Mouse (Mus musculus) hindbrain, embryonic 12.5 days (tissue): ENCODE data around the gene Zbtb3. TPM values are rescaled to one million over a fixed set of nuclear protein-coding genes. Genes with fewer than 3 reads are reported as not detected.

Experiments used
- ATAC-seq: fragments of 200-750 bp; cut with Nextera tagmentation; 2 replicates; pipeline ENCODE4 v1.8.0; 2017; ENCODE audit warnings: moderate TSS enrichment; ENCODE audit not compliant: low FRiP score
- H3K27ac ChIP-seq: fragments of 300-500 bp; sonication (generic); 2 replicates; pipeline ENCODE4 v1.5.1; 2016; ENCODE audit warnings: mild to moderate bottlenecking
- H3K27me3 ChIP-seq: fragments of 300-500 bp; sonication (generic); 2 replicates; pipeline ENCODE4 v1.6.1; 2016; ENCODE audit warnings: mild to moderate bottlenecking
- H3K36me3 ChIP-seq: fragments of 300-500 bp; sonication (generic); 2 replicates; pipeline ENCODE4 v1.6.1; 2016; ENCODE audit warnings: mild to moderate bottlenecking
- H3K4me1 ChIP-seq: fragments of 300-500 bp; sonication (generic); 2 replicates; pipeline ENCODE4 v1.6.1; 2016
- H3K4me2 ChIP-seq: fragments of 300-500 bp; sonication (generic); replicated peaks from 2 replicates; pipeline ENCODE4 v1.6.1; 2016; ENCODE audit warnings: mild to moderate bottlenecking
- H3K4me3 ChIP-seq: fragments of 300-500 bp; sonication (generic); 2 replicates; pipeline ENCODE4 v1.5.1; 2016; ENCODE audit warnings: mild to moderate bottlenecking
- H3K9ac ChIP-seq: fragments of 300-500 bp; sonication (generic); 2 replicates; pipeline ENCODE4 v1.6.1; 2016; ENCODE audit warnings: mild to moderate bottlenecking, moderate library complexity
- H3K9me3 ChIP-seq: fragments of 300-500 bp; sonication (generic); replicated peaks from 2 replicates; pipeline ENCODE4 v1.6.1; 2016; ENCODE audit warnings: mild to moderate bottlenecking
- whole genome bisulfite sequencing: fragments of 180-500 bp; shearing (Covaris S2); methylation state at CpG from one replicate; pipeline ENCODE4 v1.1.7; 2016; 5-methylcytosine and 5-hydroxymethylcytosine counted together
- polyA plus RNA-seq: library from polyadenylated mRNA; unstranded; fragments of >200 nt; fragmentation: Nextera tagmentation; extraction: Ambion mirVana; gene quantifications from 2 replicates; pipeline ENCODE4 v1.2.1, GENCODE M21; 2016

Zbtb3 gene
- polyA plus RNA-seq, 1 experiment from 2014 or later = 7.4 TPM

GRCm38 (mm10) chr19:8774086-8774835, 28.1 kb upstream of the Zbtb3 start, which contains the start of gene Tmem179b:
TSS of gene Tmem179b (minus strand) at chr19:8774467.
- Histone ChIP-seq H3K4me2 (peak within 1 kb of the TSS; percentile 98), H3K36me3 (peaks cover 29% of the 10 kb centered on the region), H3K4me3 (peak within 1 kb of the TSS; percentile 75), H3K27ac (peak within 1 kb of the TSS; percentile 99), H3K27me3 (no peaks in the 10 kb centered on the region), H3K9ac (peak within 1 kb of the TSS; percentile 94), H3K9me3 (no peaks in the 10 kb centered on the region), H3K4me1 (peaks cover 32% of the 10 kb centered on the region)
- ATAC-seq = peak; percentile 94
- under 1% methylated on average over 68 of the region's 68 CpGs for WGBS

GRCm38 (mm10) chr19:8774951-8775421, 27.4 kb upstream of the Zbtb3 start:
- peaks cover 29% of the 10 kb centered on the region for H3K36me3 ChIP-seq
- WGBS = 7% methylated on average over 19 of the region's 20 CpGs
- no peaks in the 10 kb centered on the region for H3K9me3 ChIP-seq
- H3K27me3 ChIP-seq = no peaks in the 10 kb centered on the region
- ATAC-seq = peak; percentile 43
- H3K4me2 ChIP-seq = peak overlapping the region; percentile 98
- H3K4me1 ChIP-seq = peaks cover 32% of the 10 kb centered on the region
- peak overlapping the region; percentile 94 for H3K9ac ChIP-seq
- H3K4me3 ChIP-seq = peak overlapping the region; percentile 75
- peak overlapping the region; percentile 99 for H3K27ac ChIP-seq

GRCm38 (mm10) chr19:8786008-8786781, 16.2 kb upstream of the Zbtb3 start, which contains the start of gene Taf6l:
TSS of gene Taf6l (minus strand) at chr19:8786417.
- peak within 1 kb of the TSS; percentile 76 for H3K27ac ChIP-seq
- no peaks in the 10 kb centered on the region for H3K27me3 ChIP-seq
- under 1% methylated on average over 32 of the region's 32 CpGs for WGBS
- no peaks in the 10 kb centered on the region for H3K9me3 ChIP-seq
- H3K9ac ChIP-seq = peak within 1 kb of the TSS; percentile 67
- ATAC-seq = peak; percentile 99
- H3K4me2 ChIP-seq = peak within 1 kb of the TSS; percentile 67
- H3K4me1 ChIP-seq = peaks cover 15% of the 10 kb centered on the region
- peak within 1 kb of the TSS; percentile 75 for H3K4me3 ChIP-seq
- peaks cover 27% of the 10 kb centered on the region for H3K36me3 ChIP-seq

- Histone ChIP-seq H3K9ac (0 out of 2 replicates have a peak overlapping the region, but pooled peaks have one; percentile 19), H3K27ac (peak overlapping the region; percentile 24), H3K9me3 (no peaks in the 10 kb centered on the region), H3K27me3 (no peaks in the 10 kb centered on the region), H3K36me3 (peaks cover 23% of the 10 kb centered on the region), H3K4me3 (no peak overlapping the region), H3K4me1 (peaks cover 15% of the 10 kb centered on the region), H3K4me2 (no peak overlapping the region)
- no peak for ATAC-seq
- 23% methylated on average over 3 of the region's 3 CpGs for WGBS
Observed at GRCm38 (mm10) chr19:8788521-8788920, 13.8 kb upstream of the Zbtb3 start.

- ATAC-seq = no peak
- Histone ChIP-seq H3K27ac (peak overlapping the region; percentile 24), H3K36me3 (peaks cover 25% of the 10 kb centered on the region), H3K27me3 (no peaks in the 10 kb centered on the region), H3K4me1 (peaks cover 15% of the 10 kb centered on the region), H3K9ac (no peak overlapping the region), H3K4me3 (no peak overlapping the region), H3K9me3 (no peaks in the 10 kb centered on the region), H3K4me2 (no peak overlapping the region)
- WGBS = 62% methylated on average over 1 of the region's 1 CpGs
Observed at GRCm38 (mm10) chr19:8789171-8789570, 13.2 kb upstream of the Zbtb3 start.

GRCm38 (mm10) chr19:8790171-8790570, 12.2 kb upstream of the Zbtb3 start:
- no peaks in the 10 kb centered on the region for H3K9me3 ChIP-seq
- H3K27ac ChIP-seq = no peak overlapping the region
- no peak for ATAC-seq
- no peak overlapping the region for H3K9ac ChIP-seq
- 87% methylated on average over 7 of the region's 7 CpGs for WGBS
- H3K4me1 ChIP-seq = peaks cover 14% of the 10 kb centered on the region
- no peak overlapping the region for H3K4me3 ChIP-seq
- H3K36me3 ChIP-seq = peaks cover 33% of the 10 kb centered on the region
- H3K4me2 ChIP-seq = no peak overlapping the region
- H3K27me3 ChIP-seq = no peaks in the 10 kb centered on the region

- no peaks in the 10 kb centered on the region for H3K9me3 ChIP-seq
- peak within 1 kb of the TSS; percentile 75 for H3K27ac ChIP-seq
- no peaks in the 10 kb centered on the region for H3K27me3 ChIP-seq
- peak within 1 kb of the TSS; percentile 87 for H3K9ac ChIP-seq
- 2% methylated on average over 25 of the region's 25 CpGs for WGBS
- peaks cover 22% of the 10 kb centered on the region for H3K4me1 ChIP-seq
- peak within 1 kb of the TSS; percentile 80 for H3K4me3 ChIP-seq
- H3K36me3 ChIP-seq = peaks cover 23% of the 10 kb centered on the region
- H3K4me2 ChIP-seq = peak within 1 kb of the TSS; percentile 94
- peak; percentile 69 for ATAC-seq
Observed at GRCm38 (mm10) chr19:8798264-8798946, 4.0 kb upstream of the Zbtb3 start, which contains the start of gene Polr2g. TSS of gene Polr2g (minus strand) at chr19:8798577.

- H3K27me3 ChIP-seq = no peaks in the 10 kb centered on the region
- H3K4me1 ChIP-seq = peaks cover 24% of the 10 kb centered on the region
- no peak for ATAC-seq
- no peaks in the 10 kb centered on the region for H3K9me3 ChIP-seq
- peaks cover 23% of the 10 kb centered on the region for H3K36me3 ChIP-seq
- H3K4me2 ChIP-seq = peak overlapping the region; percentile 94; the same call in 1 of the 2 replicates
- H3K9ac ChIP-seq = no peak overlapping the region
- H3K4me3 ChIP-seq = no peak overlapping the region
- no peak overlapping the region for H3K27ac ChIP-seq
Observed at GRCm38 (mm10) chr19:8798947-8799315, 3.4 kb upstream of the Zbtb3 start.

GRCm38 (mm10) chr19:8803204-8803780, 937 bp downstream of the Zbtb3 start:
- H3K4me1 ChIP-seq = peaks cover 14% of the 10 kb centered on the region
- H3K36me3 ChIP-seq = peaks cover 44% of the 10 kb centered on the region
- peak overlapping the region; percentile 37; the same call in 1 of the 2 replicates for H3K27ac ChIP-seq
- ATAC-seq = no peak
- H3K27me3 ChIP-seq = no peaks in the 10 kb centered on the region
- H3K4me3 ChIP-seq = peak overlapping the region; percentile 58
- H3K4me2 ChIP-seq = peak overlapping the region; percentile 65
- WGBS = 86% methylated on average over 9 of the region's 9 CpGs
- H3K9me3 ChIP-seq = no peaks in the 10 kb centered on the region
- no peak overlapping the region for H3K9ac ChIP-seq

- Histone ChIP-seq H3K27ac (no peak overlapping the region), H3K9ac (no peak overlapping the region), H3K36me3 (peaks cover 49% of the 10 kb centered on the region), H3K9me3 (no peaks in the 10 kb centered on the region), H3K4me3 (no peak overlapping the region), H3K27me3 (no peaks in the 10 kb centered on the region), H3K4me2 (no peak overlapping the region), H3K4me1 (peaks cover 14% of the 10 kb centered on the region)
- ATAC-seq = no peak
- 93% methylated on average over 11 of the region's 11 CpGs for WGBS
Observed at GRCm38 (mm10) chr19:8803879-8804660, 1.7 kb downstream of the Zbtb3 start.

GRCm38 (mm10) chr19:8806810-8807209, 4.5 kb downstream of the Zbtb3 start:
- 97% methylated on average over 5 of the region's 5 CpGs for WGBS
- peaks cover 10% of the 10 kb centered on the region for H3K4me1 ChIP-seq
- no peaks in the 10 kb centered on the region for H3K9me3 ChIP-seq
- H3K27me3 ChIP-seq = no peaks in the 10 kb centered on the region
- no peak overlapping the region for H3K4me3 ChIP-seq
- no peak for ATAC-seq
- H3K4me2 ChIP-seq = no peak overlapping the region
- peaks cover 69% of the 10 kb centered on the region for H3K36me3 ChIP-seq
- no peak overlapping the region for H3K9ac ChIP-seq
- no peak overlapping the region for H3K27ac ChIP-seq
